Mouse (Mus musculus) mesoderm, embryonic 11.5 days (tissue): ENCODE data around the gene Fgfr2.

Experiments
- DNase-seq: peaks from one replicate; pipeline ENCODE4 v3.0.0-alpha.2; 2012; ENCODE audit warnings: low read depth, low spot score

Gene Fgfr2

DNA sequence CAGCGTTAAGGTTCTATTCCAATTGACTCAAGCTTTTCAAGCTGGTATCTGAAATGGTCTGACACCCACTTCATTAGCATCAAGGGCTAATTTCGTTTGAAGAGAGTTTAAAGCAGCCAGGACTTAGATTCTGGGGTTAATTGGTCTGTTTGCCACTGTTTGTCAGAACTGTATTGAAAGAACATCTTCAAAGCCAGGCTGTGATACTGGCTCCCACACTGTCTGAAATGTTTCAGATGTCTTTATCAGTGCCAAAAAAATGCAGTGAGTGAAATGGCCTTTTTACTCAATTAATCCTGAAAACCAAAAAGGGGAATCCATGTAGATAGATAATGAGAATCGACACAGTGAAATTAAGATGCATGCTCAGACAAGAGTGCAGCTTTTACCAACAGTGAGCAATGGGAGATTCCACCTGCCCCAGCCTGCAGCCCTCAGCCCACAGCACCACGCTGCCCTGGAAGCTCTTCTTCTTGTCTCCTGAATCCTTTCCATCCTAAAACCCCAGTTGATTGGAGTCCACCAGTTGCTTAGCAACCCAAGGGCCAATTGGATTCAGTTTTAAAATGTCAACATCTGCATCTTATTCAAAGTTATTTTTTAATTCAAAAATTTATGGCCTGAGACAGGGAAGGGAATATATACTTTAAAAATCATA is 3005.6 kb downstream of the Fgfr2 start:
- DNase-seq, result no peak

DNA sequence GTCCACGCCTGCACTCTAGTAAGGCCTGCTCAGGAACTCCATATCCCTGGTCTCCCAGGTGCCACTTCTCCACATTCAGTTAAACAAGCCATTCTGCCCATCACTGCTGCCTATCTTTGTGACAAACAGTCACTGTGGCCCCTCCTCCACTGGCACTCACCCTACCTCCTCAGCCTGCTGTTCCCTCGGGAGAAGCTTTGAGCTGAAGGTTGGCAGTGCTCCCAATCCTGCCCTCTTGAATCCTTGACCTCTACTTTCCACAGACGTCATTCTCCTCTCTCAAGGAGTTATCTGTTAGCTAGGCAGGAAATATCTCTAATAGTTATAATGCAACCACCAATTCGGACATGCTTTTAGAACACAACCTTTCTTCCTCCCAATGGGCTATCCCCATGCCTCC is 3008.7 kb downstream of the Fgfr2 start:
- DNase-seq, result no peak
